Mouse (Mus musculus) erythroblast, embryonic 14.5 days (primary cell): Measurements from ENCODE around the gene Ryr2.

ENCODE experiments used
- GATA1 ChIP-seq: IDR thresholded peaks from 2 replicates; pipeline ENCODE4 v1.6.1; 2012; ENCODE audit warnings: low read length, inconsistent platforms, mixed read lengths
- TAL1 ChIP-seq: IDR thresholded peaks from 3 replicates; pipeline ENCODE4 v1.6.1; 2012; ENCODE audit warnings: low read length, inconsistent platforms, mixed read lengths

GRCm38 (mm10) chr13:11545841-11546240 lies 560.9 kb downstream of the Ryr2 start:
- TF ChIP-seq TAL1 = no peak
- no peak for TF ChIP-seq GATA1
